Mouse (Mus musculus): ENCODE measurements around the gene Clpsl2.

Clpsl2 gene

DNA sequence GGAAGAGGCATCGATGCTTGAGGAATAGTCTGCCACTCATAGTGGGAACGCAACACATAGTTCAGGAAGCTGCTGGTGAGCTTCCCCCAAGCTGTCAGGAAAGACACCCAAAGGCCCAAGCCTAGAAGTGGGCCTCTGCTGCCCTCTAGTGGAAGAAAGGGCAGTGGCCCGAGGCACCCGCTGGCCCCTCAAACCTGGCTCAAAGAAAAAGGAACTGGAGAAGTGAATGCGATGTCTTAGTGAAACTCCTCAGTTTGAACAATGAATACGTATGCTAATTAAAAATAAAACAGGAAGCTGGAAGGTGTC, 21.2 kb upstream of the Clpsl2 start:
- TF ChIP-seq GATA4 (IDR thresholded peaks at IDR 0.05; ENCODE audit: insufficient replicate concordance, low read length), result no peak

DNA sequence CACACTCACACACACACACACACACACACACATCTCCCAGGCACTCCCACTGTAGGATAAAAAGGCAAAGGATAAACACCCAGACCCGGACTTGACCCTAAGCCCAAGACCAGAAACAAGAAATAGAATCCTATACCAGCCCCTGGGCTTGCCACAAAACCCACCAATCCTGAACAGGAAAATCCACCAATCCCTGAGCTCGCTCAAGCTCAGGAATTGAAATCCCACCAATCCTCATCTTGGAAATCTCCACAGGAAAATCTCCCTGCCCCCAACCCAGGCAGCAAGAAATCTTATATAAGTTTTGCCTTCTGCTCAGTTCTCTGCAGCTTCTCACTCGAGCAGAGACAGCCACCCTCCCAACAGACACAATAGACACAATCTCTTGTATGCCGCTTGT, 20.1 kb upstream of the Clpsl2 start:
- TF ChIP-seq GATA4 (IDR thresholded peaks at IDR 0.05; ENCODE audit: insufficient replicate concordance, low read length), result no peak

DNA sequence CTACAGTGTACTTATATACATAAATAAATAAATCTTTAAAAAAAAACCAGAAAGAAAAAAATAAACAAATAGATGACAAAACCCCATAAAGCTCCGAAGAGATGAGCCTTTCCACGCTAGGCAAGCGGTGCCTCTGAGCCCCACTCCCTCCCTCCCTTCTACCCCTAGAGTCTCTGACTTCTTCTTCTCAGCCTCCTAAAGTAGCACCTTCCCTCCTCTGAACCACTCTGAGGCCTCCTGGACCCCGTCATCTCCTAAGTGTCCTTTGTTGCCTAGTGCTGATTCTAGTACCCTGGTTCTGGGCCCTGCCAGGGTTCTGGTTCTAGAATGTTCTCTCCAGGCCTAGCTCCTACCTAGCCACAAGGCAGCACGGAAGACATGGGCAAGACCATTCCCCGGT, 18.7 kb upstream of the Clpsl2 start, which contains the start of gene Armc12:
Armc12 (plus strand) TSS at position 301 of the 400 bp plus-strand sequence.
- TF ChIP-seq GATA4 (IDR thresholded peaks at IDR 0.05; ENCODE audit: insufficient replicate concordance, low read length), result no peak

DNA sequence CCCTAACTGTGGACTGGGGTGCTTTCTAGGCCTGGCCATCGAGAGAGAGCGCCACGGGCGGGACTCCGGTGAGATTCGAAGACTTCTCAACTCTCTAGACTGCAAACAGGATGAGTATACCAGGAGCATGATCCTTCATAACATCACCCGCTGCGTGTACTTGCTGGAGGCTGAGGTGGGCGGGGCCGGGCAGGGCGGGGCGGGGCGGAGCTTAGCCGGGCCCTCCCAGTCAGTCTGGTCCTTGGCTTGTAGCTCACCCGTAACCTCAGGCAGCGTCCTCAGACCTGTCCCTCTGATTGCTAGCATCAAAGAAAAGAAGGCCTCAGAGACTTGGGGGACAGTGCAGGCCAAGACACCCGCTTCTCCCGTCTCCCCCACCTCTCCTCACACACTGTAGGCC, 17.3 kb upstream of the Clpsl2 start:
- no peak for TF ChIP-seq GATA4 (IDR thresholded peaks at IDR 0.05; ENCODE audit: insufficient replicate concordance, low read length)

DNA sequence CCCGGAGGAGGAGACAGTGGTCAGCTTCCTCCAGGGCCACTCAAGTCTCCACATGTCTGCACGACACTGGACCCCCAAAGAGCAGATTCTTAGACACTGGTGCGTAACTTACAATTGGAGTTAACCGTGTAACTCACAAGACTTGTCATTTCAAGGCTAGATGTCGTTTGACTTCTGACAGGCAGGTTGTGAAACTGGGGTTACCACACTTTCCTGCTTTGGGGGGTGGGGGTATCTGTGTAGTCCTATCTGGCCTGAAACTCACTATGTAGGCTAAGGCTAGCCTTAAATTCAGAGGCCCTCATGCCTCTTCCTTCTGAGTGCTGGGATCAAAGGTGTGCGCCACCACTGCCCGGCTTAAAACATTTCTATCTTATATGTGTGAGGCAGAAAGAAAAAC, 16.7 kb upstream of the Clpsl2 start:
- no peak for TF ChIP-seq GATA4 (IDR thresholded peaks at IDR 0.05; ENCODE audit: insufficient replicate concordance, low read length)

DNA sequence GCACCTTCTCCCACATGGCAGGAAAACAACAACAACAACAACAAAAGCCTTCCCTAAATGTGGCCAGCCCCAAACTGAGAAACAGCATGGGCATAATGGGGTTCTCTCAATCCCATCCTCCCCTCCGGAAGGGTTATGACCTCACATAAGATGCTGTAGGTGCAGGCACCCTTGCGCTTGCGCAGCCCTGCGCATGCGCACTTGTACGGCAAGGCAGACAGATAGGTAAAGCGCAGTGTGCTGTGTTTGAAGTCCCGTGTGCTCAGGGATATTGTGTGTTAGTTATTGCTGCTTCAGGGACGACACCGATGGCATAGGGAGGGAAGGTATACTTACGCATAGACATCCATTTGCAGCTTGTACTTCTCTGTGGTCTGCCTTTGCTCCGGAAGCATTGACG, 15.9 kb upstream of the Clpsl2 start:
- no peak for TF ChIP-seq GATA4 (IDR thresholded peaks at IDR 0.05; ENCODE audit: insufficient replicate concordance, low read length)

DNA sequence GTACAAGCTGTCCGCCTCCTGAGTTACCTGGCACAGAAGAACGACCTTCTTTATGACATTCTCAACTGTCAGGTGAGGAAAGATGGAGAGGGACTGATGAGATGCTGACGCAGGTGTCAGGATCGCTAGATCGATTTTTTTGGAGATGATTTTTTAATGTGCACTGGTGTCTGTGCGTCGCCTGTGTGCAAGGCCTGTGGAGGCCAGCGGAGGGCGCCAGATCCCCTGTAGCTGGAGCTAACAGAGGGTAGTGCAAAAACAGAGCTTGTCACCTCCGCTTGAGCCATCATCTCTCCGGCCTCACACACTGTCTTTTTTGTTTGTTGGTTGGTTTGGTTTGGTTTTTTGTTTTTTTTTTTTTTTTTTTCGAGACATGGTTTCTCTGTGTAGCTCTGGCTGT, 11.3 kb upstream of the Clpsl2 start:
- TF ChIP-seq GATA4 (IDR thresholded peaks at IDR 0.05; ENCODE audit: insufficient replicate concordance, low read length), result no peak

DNA sequence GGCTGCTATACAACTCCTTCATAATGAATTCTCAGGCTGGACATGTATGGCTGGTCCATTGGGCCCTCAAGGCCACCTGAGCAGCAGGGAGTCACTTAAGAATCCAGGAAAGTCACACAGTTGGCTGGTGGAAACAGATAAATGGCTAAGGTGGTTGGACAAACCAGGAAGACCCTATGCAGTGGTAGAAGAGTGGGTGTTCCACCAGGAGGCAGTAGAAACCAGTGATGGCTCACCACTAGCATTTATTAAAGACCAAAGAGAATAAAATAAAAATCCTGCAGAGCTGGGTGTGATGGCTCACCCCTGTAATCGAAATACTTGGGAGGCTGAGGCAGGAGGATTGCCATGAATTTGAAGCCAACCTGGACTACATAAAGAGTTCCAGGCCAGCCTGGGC, 2.3 kb upstream of the Clpsl2 start:
- TF ChIP-seq GATA4 (IDR thresholded peaks at IDR 0.05; ENCODE audit: insufficient replicate concordance, low read length), result no peak

DNA sequence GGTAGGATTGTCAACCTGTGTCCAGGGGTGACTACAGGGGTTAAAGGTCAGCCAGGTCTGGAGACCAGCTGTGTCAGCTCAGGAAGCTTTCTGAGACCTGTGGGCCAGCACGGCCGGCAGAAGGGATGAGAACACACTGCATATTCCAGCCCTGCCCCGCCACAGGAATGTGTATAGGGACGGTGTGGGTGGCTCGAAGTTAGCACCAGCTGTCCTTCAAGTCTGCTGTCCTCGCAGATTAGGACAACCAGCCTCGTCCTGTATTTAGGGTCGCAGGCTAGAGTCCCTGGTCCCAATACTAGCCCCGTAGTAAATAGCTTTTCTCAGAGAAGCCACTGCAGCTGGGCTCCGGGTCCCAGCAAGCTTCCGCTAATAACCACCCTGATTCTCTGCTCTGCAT, 661 bp upstream of the Clpsl2 start:
- no peak for TF ChIP-seq GATA4 (IDR thresholded peaks at IDR 0.05; ENCODE audit: insufficient replicate concordance, low read length)

DNA sequence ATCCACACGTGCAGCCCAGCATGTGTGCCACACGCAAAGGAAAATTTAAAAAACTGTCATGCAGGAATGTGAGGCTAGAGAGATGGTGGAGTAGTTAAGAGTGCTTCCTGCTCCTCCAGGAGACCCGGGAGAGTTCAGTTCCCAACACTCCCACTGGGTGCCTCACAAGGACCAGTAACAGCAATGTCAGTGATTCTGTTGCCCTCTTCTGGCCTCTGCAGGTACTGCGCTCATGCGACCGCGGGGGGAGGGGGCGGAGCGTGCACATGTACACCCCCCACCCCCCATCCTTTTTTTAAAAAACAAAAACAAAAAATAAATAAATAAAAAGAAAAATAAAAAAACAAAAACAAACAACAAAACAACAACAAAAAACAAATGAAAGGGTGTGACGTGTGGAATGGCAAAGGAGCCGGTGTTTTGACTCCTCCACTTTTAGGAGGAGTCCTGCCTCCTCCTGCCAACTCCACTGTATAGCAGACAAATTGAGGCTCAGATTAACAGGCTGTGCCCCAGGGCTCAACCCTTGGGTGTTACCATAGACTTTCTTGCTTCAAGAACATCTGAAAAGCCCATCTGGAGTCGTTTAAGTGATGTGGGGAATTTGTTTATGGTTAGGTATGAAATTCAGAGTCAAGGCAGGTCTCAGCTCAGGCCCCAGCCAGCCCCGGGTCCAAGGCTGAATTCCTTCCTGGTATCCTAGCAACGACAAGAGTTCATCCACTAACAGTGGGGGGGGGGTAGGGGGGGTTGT, 4.0 kb downstream of the Clpsl2 start:
- TF ChIP-seq GATA4 (IDR thresholded peaks at IDR 0.05; ENCODE audit: insufficient replicate concordance, low read length), result no peak

DNA sequence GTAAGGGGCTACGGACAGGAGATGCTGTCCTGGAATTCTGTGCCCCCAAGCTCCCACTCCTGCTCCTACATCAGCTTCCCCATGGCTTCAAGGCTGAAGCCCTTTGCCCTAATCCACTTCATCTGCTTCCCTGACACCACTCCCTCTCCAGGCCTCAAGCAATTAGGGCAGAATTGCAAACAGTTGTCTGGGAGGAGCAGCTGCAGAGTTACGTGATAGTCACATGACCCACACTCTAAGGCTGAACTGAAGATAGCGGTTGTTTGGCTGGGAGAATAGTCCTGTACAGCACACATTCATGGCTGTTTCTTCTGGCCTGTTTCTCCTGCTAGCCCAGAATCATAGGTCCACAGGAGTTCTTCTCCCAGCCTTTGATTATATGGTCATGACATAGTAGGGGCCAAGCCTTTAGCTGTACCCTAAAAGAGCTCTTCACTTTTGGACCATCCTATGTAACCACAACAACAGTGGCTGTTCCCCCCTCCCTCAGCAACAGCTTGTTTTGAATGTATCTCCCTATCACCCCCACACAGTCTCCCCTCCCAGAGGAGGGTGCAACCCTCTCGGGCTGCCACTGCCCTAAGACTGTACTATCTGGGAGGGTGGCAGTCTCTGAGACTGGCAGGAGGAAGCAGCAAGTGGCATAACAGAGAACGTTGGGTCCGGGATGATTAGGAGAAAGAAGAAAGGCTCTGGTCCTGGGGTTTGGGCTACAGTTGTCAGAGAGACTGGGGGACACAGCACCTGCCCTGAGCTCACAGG, 7.6 kb downstream of the Clpsl2 start:
- TF ChIP-seq GATA4 (IDR thresholded peaks at IDR 0.05; ENCODE audit: insufficient replicate concordance, low read length), result no peak

DNA sequence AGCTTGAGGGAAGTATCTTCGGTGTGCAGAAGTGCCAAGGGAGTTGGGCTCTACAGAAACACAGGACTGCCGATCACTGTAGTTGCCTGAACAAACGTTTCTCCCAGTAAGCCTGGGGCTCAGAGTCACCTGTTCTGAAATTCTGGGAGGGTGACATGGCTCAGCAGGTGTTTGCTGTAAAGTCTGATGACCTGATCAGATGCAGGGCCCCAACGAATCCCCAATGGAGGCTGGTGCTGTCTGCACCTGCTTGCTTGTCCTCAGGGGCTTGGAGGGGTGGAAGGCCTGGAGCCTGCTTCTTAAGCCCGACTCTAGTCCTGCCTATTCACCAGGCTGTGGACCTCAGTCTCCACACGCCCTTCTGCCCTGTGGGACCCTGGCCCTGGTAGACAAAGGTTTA, 8.6 kb downstream of the Clpsl2 start:
- TF ChIP-seq GATA4 (IDR thresholded peaks at IDR 0.05; ENCODE audit: insufficient replicate concordance, low read length), result no peak

DNA sequence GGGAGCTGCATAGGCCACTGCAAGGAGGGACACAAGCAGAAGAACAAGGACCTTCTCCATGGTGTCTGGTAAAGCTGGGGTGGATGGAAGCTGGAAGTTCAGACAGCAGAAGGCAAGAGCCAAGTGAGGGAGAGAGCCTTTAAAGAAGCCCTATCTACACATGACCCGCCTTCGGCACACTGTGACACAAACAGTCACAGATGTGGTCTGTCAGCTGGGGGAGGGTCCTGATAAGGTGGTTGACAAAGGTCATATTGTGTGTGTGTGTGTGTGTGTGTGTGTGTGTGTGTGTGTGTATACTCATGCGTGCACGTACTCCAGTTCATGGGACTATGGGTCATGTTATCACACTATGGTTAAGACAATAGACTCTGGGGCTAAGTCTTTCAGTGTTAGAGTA, 11.4 kb downstream of the Clpsl2 start, which contains the start of gene Clps:
Clps (minus strand) TSS at position 169 of the 400 bp plus-strand sequence.
- TF ChIP-seq GATA4 (IDR thresholded peaks at IDR 0.05; ENCODE audit: insufficient replicate concordance, low read length), result no peak

DNA sequence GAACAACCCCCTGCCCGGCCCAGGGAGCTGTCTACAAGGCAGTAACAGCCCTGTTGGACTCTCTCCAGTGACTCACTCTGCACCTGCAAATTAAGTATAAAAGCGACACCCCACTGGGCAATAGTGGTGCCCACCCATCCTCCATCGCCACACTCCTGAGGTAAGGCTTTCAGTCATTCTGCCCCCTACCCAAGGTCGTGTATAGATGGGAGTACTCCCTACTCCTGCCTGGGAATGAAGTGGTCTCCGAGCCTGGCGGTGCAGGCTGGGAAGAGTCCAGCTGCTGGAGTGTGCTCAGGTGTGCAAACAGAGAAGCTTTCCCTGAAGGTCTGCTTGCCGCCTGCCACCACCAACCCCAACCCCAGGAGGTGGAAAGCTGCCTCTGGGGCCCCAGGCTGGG, 12.4 kb downstream of the Clpsl2 start:
- TF ChIP-seq GATA4 (IDR thresholded peaks at IDR 0.05; ENCODE audit: insufficient replicate concordance, low read length), result no peak

DNA sequence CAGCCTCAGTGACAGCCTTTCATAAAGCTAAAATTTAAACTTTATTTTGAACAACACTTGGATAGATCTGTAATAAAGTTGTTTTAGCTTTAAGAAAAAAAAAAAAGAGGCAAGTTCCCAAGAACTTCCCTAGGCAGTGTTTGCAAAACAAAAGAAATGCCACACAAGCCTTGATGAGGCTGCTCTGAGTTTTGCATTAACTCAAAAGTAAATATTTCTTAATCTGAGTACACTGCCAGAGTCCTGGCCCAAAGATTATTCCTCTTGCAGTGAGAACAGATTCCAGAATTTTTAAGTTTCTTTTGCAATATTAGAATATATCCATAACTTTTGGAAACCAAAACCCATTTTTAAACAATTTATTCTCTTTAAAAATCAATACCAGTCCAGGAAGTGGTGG, 16.0 kb downstream of the Clpsl2 start:
- TF ChIP-seq GATA4 (IDR thresholded peaks at IDR 0.05; ENCODE audit: insufficient replicate concordance, low read length), result no peak

DNA sequence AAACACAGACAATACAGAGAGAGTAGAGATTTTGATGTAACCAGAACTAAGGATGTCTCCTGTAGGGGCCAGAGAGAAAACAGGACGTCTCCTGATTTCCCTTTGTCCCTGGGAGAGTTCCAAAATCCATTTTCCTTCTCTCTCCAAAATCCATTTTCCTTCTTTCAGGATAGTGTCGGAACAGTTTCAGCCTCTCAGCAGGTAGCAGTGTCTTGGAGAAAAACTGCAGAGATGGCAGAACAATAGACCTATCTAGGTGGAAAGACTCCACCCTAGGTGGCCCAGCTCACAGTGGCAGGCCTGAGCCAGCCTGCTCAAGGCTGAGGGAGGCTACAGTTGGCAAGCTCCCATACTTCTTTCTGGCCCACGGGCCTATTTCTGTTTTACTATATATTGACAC, 18.3 kb downstream of the Clpsl2 start:
- no peak for TF ChIP-seq GATA4 (IDR thresholded peaks at IDR 0.05; ENCODE audit: insufficient replicate concordance, low read length)

DNA sequence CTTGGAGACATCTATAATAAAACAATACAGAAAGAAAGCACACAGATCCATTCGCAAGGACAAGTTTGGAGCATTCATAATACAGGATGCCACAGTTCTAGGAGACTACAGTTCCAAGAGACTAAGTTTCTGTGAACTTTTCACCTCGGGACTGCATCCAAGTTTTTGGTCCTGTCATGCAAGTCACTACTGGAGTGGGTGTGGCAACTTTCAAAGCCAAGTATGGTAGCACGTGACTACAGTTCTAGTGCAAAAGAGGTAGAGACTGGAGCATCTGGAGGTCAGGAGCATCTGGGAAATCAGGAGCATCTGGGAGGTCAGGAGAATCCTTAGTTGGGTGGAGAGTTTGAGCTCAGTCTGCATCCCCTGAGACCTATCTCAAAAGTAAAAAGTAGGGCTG, 22.7 kb downstream of the Clpsl2 start:
- no peak for TF ChIP-seq GATA4 (IDR thresholded peaks at IDR 0.05; ENCODE audit: insufficient replicate concordance, low read length)
